Mouse (Mus musculus) left cerebral cortex, adult 2 months (tissue): Measurements from ENCODE around the gene Fam13c. TPM values are rescaled to one million over a fixed set of nuclear protein-coding genes. Genes with fewer than 3 reads are reported as not detected.
A peak's percentile ranks its signal among the peaks of the same experiment; 100 is the strongest.

Experiments
- DNase-seq, 2 experiments: peaks; one replicate each; pipeline ENCODE4 v3.0.0; 2021 to 2022; ENCODE audit warnings: low spot score in 2 of 2, mixed read lengths in 1 of 2; ENCODE audit errors: extremely low spot score in 1 of 2
- H3K27ac ChIP-seq: fragments of 200-600 bp; 2 replicates; pipeline ENCODE4 v1.8.1; 2022
- H3K4me3 ChIP-seq: fragments of 200-600 bp; 2 replicates; pipeline ENCODE4 v1.8.1; 2022
- CTCF ChIP-seq: fragments of 200-600 bp; IDR thresholded peaks from 2 replicates; pipeline ENCODE4 v1.8.1; 2022; ENCODE audit warnings: antibody characterized with exemption, mild to moderate bottlenecking, moderate library complexity
- intact Hi-C: fragments of 180-260 bp; cut with DNase I; formaldehyde crosslinking; loops from one replicate; pipeline ENCODE4 v1.15.1; 2025
- total RNA-seq, 2 experiments: library from RNA; stranded (reverse); gene quantifications; 2 replicates each; pipeline ENCODE4 v1.2.3; 2021

The Fam13c gene
- total RNA-seq, 2 experiments from 2014 or later, result 56.5 to 69.2 TPM

- Histone ChIP-seq H3K4me3 (no peak overlapping the region), H3K27ac (no peak overlapping the region)
- no peak for DNase-seq
- intact Hi-C loops, result no loop called here
- TF ChIP-seq CTCF, result no peak
Observed at GRCm38 (mm10) chr10:70584171-70584570, 143.9 kb downstream of the Fam13c start.

- H3K4me3 ChIP-seq, result no peak overlapping the region
- intact Hi-C loops, result no loop called here
- no peak for DNase-seq
- H3K27ac ChIP-seq, result no peak overlapping the region
- no peak for TF ChIP-seq CTCF
Observed at GRCm38 (mm10) chr10:70586876-70587405, 146.7 kb downstream of the Fam13c start.

GRCm38 (mm10) chr10:70594007-70594406, 153.7 kb downstream of the Fam13c start:
- intact Hi-C loops, result loop anchor here (10.0 kb wide), 1 partner anchor 621 kb away; no protein-coding TSS in a partner anchor
- peak in 1 of 2 experiments; percentile 23 for DNase-seq
- TF ChIP-seq CTCF, result peak; percentile 69
- Histone ChIP-seq H3K27ac (0 out of 2 replicates have a peak overlapping the region, but pooled peaks have one; percentile 28), H3K4me3 (no peak overlapping the region)

- intact Hi-C loops, result loop anchor here (2.0 to 10.0 kb wide), 4 partner anchors 51 to 617 kb away; no protein-coding TSS in a partner anchor
- TF ChIP-seq CTCF, result no peak
- peak overlapping the region; percentile 97 for H3K27ac ChIP-seq
- peak overlapping the region; percentile 95 for H3K4me3 ChIP-seq
- peak in 1 of 2 experiments; percentile 17 for DNase-seq
Observed at GRCm38 (mm10) chr10:70598081-70598515, 157.8 kb downstream of the Fam13c start.

GRCm38 (mm10) chr10:70598516-70599125, 158.3 kb downstream of the Fam13c start:
- no peak; the same call in 1 of the 2 replicates for TF ChIP-seq CTCF
- H3K27ac ChIP-seq, result peak overlapping the region; percentile 97
- intact Hi-C loops, result loop anchor here (1.0 to 10.0 kb wide), 5 partner anchors 50 to 616 kb away; no protein-coding TSS in a partner anchor
- peak in 1 of 2 experiments; percentile 61 for DNase-seq
- peak overlapping the region; percentile 95 for H3K4me3 ChIP-seq

- TF ChIP-seq CTCF, result no peak
- peak; percentile 93 to 94 for DNase-seq
- intact Hi-C loops, result loop anchor here (1.0 to 10.0 kb wide), 5 partner anchors 49 to 615 kb away; no protein-coding TSS in a partner anchor
Observed at GRCm38 (mm10) chr10:70599126-70599924, 159.0 kb downstream of the Fam13c start.

GRCm38 (mm10) chr10:70599925-70600305, 159.6 kb downstream of the Fam13c start:
- peak overlapping the region; percentile 97 for H3K27ac ChIP-seq
- intact Hi-C loops, result loop anchor here (1.0 to 10.0 kb wide), 6 partner anchors 37 to 615 kb away; no protein-coding TSS in a partner anchor
- TF ChIP-seq CTCF, result no peak
- no peak for DNase-seq
- H3K4me3 ChIP-seq, result peak overlapping the region; percentile 95

More at GRCm38 (mm10) chr10:70599126-70599924, 159.0 kb downstream of the Fam13c start:
- Histone ChIP-seq H3K27ac (peak overlapping the region; percentile 97), H3K4me3 (peak overlapping the region; percentile 95)

Other genes with a start within 250 kb of the Fam13c start
- not detected for gene Mrln, start 235.8 kb upstream of the Fam13c start, total RNA-seq
- gene Slc16a9, start 195.4 kb upstream of the Fam13c start, total RNA-seq, result 1 to 10 TPM; 1.2 to 2.7 TPM
- gene Phyhipl, start 215.5 kb downstream of the Fam13c start, total RNA-seq, result 100 to 1,000 TPM; 212 to 221 TPM